Mouse (Mus musculus): Measurements from ENCODE around the gene Uhrf1. TPM values are rescaled to one million over a fixed set of nuclear protein-coding genes. Genes with fewer than 3 reads are reported as not detected.
A peak's percentile ranks its signal among the peaks of the same experiment; 100 is the strongest.

Gene Uhrf1
- total and polyA plus RNA-seq, 3 experiments, result 161 to 220 (median 184) TPM

DNA sequence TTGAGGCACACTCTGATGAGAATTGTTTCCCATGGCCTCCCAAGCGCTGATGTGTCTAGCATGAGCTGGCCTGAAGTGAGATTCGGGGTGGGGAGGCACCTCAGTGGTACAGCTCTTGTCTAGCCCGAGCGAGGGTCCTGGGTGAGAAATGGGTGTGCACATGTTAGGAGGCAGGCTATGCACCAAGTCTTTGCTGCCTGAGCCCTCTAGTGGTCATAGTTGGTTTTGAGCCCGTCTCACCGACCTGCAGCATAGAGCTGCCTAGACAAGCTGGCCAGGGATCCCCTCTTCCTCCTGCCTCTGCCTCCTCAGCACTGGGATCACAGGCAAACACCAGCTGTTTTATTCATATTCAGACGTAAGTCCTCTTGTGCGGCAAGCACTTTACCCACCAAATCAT is 39.1 kb upstream of the Uhrf1 start (continued):
- TF ChIP-seq ZC3H11A (IDR thresholded peaks at IDR 0.05; ENCODE audit: low read depth, low read length) (no peak), TBP (conservative IDR thresholded peaks at IDR 0.05; ENCODE audit: low read depth, low read length) (0 out of 2 replicates have a peak, but pooled peaks have one; percentile 12), ZKSCAN1 (IDR thresholded peaks at IDR 0.05; ENCODE audit: borderline replicate concordance, low read depth, low read length) (no peak), UBTF (IDR thresholded peaks at IDR 0.05; ENCODE audit: low read depth, low read length) (0 out of 2 replicates have a peak, but pooled peaks have one; percentile 30)

DNA sequence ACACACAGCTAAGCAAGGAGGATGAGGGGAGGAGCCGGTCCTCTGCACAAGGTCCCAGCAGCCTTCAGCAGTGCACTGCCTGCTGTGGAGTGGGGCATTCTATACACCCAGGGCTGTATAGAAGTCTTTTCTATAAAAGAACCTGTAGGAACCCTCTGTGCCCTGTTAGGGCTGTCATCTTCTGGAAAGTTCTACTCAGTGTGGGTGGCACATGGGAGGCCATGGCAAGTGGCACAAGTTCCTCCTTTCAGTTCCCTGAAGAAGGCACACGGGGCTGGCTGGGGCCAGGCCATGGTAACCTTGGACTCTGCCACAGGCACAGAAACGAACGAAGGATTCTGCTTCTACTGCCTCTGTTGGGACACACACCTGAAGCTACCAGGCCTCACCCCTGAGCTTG is 38.1 kb upstream of the Uhrf1 start:
- peak overlapping the region; percentile 91 for H3K27ac ChIP-seq (ENCODE audit: insufficient read depth, low read depth)
- no peak overlapping the region for H3K9ac ChIP-seq (ENCODE audit: insufficient read depth, low read depth)
- peak overlapping the region; percentile 8; the same call in 1 of the 2 replicates for H3K4me2 ChIP-seq (ENCODE audit: insufficient read depth, low read depth, poor library complexity, severe bottlenecking)
- H3K4me3 ChIP-seq (replicated peaks in 1 of 3; ENCODE audit: low read depth in 2 of 3, low read length in 2 of 3, poor library complexity in 1 of 3), result no peak overlapping the region
- no peaks in the 10 kb centered on the region for H3K27me3 ChIP-seq (replicated peaks)
- in situ Hi-C loops (cut with MboI; ENCODE audit: low pct_ligation_motif_present, low pct_unique_long_range_greater_than_20kb, low sequenced_read_pairs), result no loop called here
- peaks cover 37 to 81% of the 10 kb centered on the region in 2 experiments for H3K4me1 ChIP-seq (ENCODE audit: control insufficient read depth in 1 of 2, insufficient read depth in 2 of 2)
- peak; percentile 76 for DNase-seq (ENCODE audit: extremely low read depth)
- peaks cover 34% of the 10 kb centered on the region for H3K79me2 ChIP-seq (replicated peaks; ENCODE audit: control insufficient read depth, extremely low read depth, insufficient read depth, poor library complexity, severe bottlenecking)
- H3K9me3 ChIP-seq (replicated peaks; ENCODE audit: low read length), result no peaks in the 10 kb centered on the region
- dilution Hi-C loops (cut with MboI; ENCODE audit: extremely low pct_ligation_motif_present, extremely low pct_unique_long_range_greater_than_20kb, low sequenced_read_pairs), result no loop called here
- H3K36me3 ChIP-seq (replicated peaks in 1 of 2; ENCODE audit: control insufficient read depth in 1 of 2, insufficient read depth in 1 of 2, low read length in 1 of 2), result peaks cover 17 to 36% of the 10 kb centered on the region in 2 experiments
- TF ChIP-seq IRF4 (IDR thresholded peaks at IDR 0.05; ENCODE audit: low read depth, low read length) (peak; percentile 62; the same call in 1 of the 2 replicates), RCOR1 (conservative IDR thresholded peaks at IDR 0.05; ENCODE audit: low read depth, low read length) (no peak), NRF1 (IDR thresholded peaks at IDR 0.05; ENCODE audit: low read depth, low read length) (no peak), ETS1 (conservative IDR thresholded peaks at IDR 0.05; ENCODE audit: low read depth, low read length) (no peak; the same call in 1 of the 2 replicates), USF1 (IDR thresholded peaks at IDR 0.05; ENCODE audit: low read depth, low read length) (no peak), MYC (IDR thresholded peaks at IDR 0.05; ENCODE audit: low read depth, low read length) (peak; percentile 62), CHD2 (IDR thresholded peaks at IDR 0.05; ENCODE audit: low read length) (peak; percentile 48; the same call in 1 of the 2 replicates), JUN (IDR thresholded peaks at IDR 0.05; ENCODE audit: insufficient read depth, low read depth, low read length) (no peak; the same call in 1 of the 2 replicates), KAT2A (IDR thresholded peaks at IDR 0.05; ENCODE audit: insufficient replicate concordance, low read length) (0 out of 2 replicates have a peak, but pooled peaks have one; percentile 21), MAX (IDR thresholded peaks at IDR 0.05; ENCODE audit: low read length) (peak; percentile 79; the same call in 1 of the 2 replicates), RAD21 (IDR thresholded peaks at IDR 0.05; ENCODE audit: low read depth, low read length) (no peak), PAX5 (IDR thresholded peaks at IDR 0.05; ENCODE audit: low read length) (no peak), ZMIZ1 (IDR thresholded peaks at IDR 0.05; ENCODE audit: low read depth, low read length) (peak; percentile 22; the same call in 1 of the 2 replicates), MEF2A (IDR thresholded peaks at IDR 0.05; ENCODE audit: borderline replicate concordance, low read depth, low read length) (0 out of 2 replicates have a peak, but pooled peaks have one; percentile 29), GABPA (IDR thresholded peaks at IDR 0.05; ENCODE audit: insufficient replicate concordance, low read depth, low read length) (no peak), TCF12 (IDR thresholded peaks at IDR 0.05; ENCODE audit: low read depth, low read length) (no peak), UBTF (IDR thresholded peaks at IDR 0.05; ENCODE audit: low read depth, low read length) (no peak), EP300 (IDR thresholded peaks at IDR 0.05; ENCODE audit: low read length) (peak; percentile 77), MAZ (IDR thresholded peaks at IDR 0.05; ENCODE audit: low read depth, low read length) (no peak; the same call in 1 of the 2 replicates), POLR2AphosphoS2 (IDR thresholded peaks at IDR 0.05; ENCODE audit: low read depth, low read length) (peak; percentile 40; the same call in 1 of the 2 replicates), POLR2A (IDR thresholded peaks at IDR 0.05; ENCODE audit: low read depth, low read length) (peak; percentile 44; the same call in 1 of the 2 replicates), USF2 (conservative IDR thresholded peaks at IDR 0.05; ENCODE audit: low read depth, low read length) (no peak), BHLHE40 (IDR thresholded peaks at IDR 0.05; ENCODE audit: low read depth, low read length) (peak; percentile 74), ZKSCAN1 (IDR thresholded peaks at IDR 0.05; ENCODE audit: borderline replicate concordance, low read depth, low read length) (no peak), SMC3 (IDR thresholded peaks at IDR 0.05; ENCODE audit: low read depth, low read length) (no peak), JUND (conservative IDR thresholded peaks at IDR 0.05; ENCODE audit: low read depth, low read length) (no peak), ZC3H11A (IDR thresholded peaks at IDR 0.05; ENCODE audit: low read depth, low read length) (no peak), ZNF384 (IDR thresholded peaks at IDR 0.05; ENCODE audit: low read depth, low read length) (no peak), CHD1 (IDR thresholded peaks at IDR 0.05; ENCODE audit: low read depth, low read length) (no peak), CTCF (conservative IDR thresholded peaks at IDR 0.05 in 1 of 2, IDR thresholded peaks at IDR 0.05 in 1 of 2; ENCODE audit: low read depth in 2 of 2, low read length in 2 of 2) (no peak), NELFE (IDR thresholded peaks at IDR 0.05; ENCODE audit: low read depth, low read length) (0 out of 2 replicates have a peak, but pooled peaks have one; percentile 2), MXI1 (IDR thresholded peaks at IDR 0.05; ENCODE audit: low read depth, low read length) (0 out of 2 replicates have a peak, but pooled peaks have one; percentile 17), SIN3A (IDR thresholded peaks at IDR 0.05; ENCODE audit: low read length) (0 out of 2 replicates have a peak, but pooled peaks have one; percentile 53), E2F4 (IDR thresholded peaks at IDR 0.05; ENCODE audit: insufficient replicate concordance, low read depth, low read length) (no peak), TBP (conservative IDR thresholded peaks at IDR 0.05; ENCODE audit: low read depth, low read length) (0 out of 2 replicates have a peak, but pooled peaks have one; percentile 47), ELF1 (IDR thresholded peaks at IDR 0.05; ENCODE audit: low read depth, low read length) (no peak)
